Mouse (Mus musculus) cerebellum, adult 11-12 months (tissue): ENCODE measurements around the gene Khsrp.
A peak's percentile ranks its signal among the peaks of the same experiment; 100 is the strongest.

Experiments used
- DNase-seq: peaks from one replicate; pipeline ENCODE4 v3.0.0; 2022

Khsrp gene

DNA sequence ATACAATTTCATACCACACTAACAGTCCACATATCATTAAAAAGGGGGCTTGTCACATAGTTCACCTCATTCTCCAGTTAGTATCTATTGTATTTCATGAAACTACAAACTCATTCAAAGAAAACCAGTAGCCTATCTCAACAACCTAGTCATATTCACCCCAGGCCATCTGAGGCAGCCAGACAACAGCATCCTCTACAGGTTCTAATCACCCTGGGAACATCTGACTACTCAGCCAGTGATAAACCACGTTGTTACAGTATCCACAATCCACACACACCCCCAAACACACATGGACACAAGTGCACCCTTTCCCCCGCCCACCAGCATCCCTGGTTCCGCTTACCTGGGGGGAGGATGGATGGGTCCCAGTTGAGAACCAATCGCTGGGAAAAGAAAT is 3.9 kb downstream of the Khsrp start:
- DNase-seq = no peak

DNA sequence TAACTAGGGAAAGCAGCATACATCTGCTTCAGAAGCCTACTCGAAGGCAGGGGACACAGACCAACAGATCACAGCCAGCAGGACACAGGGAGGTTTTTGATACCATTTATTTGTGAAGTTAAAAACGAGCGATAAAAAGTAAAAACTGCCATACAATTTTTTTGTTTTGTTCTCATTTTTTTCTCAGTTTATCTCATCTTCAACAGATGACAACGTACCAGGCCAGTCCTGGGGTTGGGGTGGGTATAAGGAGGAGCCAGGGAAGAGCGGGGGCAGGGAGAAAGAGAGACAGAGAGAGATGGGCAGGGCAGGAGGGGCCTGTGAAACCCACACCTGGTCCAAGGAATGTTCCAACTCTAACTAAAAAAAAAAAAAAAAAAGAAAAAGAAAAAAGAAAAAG is 10.4 kb downstream of the Khsrp start:
- no peak for DNase-seq

DNA sequence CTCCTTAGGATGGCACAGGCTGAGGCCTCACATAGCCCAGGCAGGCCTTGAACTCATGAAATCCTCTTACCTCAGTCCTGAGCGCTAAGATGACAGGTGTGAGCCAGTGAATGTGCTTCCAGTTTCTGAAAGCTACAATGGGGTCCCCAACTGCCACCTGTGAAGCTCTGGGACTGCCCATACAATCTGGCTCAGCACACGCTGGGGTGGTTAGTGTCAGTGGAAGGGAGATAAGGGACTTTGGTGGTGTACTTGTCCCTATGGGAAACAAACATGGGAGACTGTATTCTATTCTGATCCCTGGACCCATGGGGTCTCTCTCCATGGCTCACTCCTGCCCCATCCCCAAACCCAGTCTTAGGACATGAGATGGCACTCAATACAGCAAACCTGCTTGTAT is 11.6 kb downstream of the Khsrp start:
- no peak for DNase-seq

DNA sequence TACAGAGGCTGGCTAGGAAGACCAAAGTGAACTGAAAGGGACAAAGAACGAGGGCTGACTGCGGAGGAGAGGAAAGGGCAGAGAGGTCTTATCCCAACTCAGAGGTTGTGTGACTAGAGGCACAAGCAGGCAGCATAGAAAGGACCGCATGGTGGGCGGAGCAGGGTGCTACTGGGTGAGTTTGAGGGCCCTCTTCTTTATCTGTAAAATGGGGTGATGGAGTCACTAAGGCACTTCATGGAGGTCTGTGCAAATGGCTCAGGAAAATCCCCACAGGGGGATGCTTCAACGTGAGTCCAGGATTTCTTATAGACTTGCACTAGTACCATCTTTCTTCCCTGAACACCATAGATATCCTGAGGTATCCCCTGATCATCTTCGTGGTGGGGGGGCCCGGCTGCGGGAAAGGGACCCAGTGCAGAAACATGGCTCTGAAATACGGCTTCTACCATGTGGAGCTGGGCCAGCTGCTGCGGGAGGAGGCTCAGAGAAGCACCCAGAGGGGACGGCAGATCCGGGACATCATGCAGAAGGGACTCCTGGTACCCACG is 19.0 kb downstream of the Khsrp start:
- peak; percentile 72 for DNase-seq

DNA sequence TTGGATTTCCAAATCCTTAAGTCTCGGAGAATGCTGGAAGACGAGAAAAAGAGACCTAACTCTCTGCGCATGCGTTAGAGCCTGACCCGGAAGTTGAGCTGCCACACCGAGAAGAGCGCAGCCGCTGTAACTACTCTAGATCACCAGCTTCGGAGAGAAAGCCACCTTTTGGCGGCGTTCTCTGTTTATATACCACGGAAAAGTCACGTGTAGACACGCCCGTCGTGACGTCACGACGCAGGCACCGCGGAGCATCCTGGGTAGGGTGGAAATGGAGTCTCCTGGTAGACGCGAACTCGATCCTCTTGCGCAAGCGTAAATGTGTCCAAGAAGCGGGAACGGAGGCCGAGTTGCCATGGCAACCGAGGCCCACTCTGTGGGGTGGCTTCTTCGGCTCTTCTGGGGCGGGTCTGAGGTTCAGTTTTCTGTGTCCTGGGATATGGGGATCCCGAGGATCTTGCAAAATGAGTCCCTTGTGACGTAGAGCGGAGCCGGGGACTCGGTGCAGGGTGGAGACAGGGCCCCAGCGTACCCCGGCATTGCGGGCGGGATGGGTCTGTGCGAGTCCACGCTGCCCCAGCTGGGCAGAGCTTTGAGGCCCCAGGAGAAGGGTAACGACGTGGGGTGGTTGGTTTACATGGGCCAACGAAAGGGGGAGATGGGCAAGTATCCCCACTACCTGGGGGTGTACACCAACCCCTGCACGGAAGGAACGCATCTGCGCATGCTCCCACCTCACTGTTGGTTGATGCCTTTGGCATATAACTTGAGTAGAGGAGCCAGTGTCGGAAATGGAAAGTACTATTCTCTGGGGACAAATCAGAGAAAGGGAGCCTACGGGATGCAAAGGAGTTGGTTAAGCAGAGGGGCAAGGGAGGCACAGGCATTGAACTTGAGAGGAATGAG is 19.8 kb downstream of the Khsrp start, which contains the start of the genes Gtf2f1 and Gm17949:
Gtf2f1 (minus strand) TSS at position 53 of the 906 bp plus-strand sequence.
Gm17949 (plus strand) TSS at position 234 of the 906 bp plus-strand sequence.
- peak; percentile 95 for DNase-seq

DNA sequence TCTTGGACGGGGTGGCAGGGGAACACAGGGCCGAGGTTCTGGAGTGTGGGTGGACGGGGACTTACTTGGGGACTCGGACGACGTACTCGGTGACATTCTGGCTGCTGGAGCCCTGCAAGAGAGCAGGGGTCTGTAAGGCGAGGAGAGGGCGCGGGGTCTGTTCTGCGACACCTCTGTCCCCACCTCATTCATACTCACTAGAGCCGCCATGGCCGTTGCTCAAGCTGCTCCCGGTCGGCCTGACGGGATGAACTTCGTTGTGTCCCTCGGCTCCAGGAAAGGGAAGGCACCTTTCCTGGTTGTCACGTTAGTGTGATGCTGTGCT is 20.4 kb downstream of the Khsrp start:
- no peak for DNase-seq

DNA sequence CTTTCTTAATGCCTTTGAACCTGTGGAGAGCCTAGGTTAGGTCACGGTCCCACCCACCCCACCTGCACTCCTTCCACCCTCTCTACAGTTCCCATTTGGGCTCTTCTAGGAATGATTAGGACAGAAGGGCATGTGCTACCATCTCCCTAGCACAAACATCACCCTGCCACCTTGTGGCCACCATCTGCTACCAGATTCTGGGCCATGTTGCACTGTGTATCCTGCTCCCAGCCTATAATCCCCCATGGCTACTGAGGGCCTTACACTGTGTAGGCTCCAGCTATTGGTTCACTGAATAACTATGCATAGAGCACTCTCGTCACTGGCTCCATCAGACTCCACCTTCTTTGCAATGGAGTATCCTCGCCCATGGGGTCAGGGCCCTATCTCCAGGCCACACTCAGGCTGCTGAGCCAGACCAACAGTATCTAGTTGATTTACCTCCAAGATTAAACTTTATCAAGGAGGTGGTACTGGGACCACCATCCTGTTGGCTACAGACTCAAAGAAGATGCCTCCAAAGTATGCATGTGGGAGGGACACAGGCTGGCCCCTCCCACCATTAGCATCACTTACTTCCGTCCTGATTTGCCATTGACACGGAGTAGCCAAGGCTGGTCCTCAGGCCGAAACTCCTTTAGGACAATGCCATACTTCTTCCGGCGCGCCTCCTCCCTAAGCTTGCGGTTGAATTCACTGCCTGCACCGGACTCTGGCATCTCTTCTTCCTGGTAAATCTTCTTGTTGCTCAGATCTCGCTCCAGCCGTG is 24.0 kb downstream of the Khsrp start:
- no peak for DNase-seq

DNA sequence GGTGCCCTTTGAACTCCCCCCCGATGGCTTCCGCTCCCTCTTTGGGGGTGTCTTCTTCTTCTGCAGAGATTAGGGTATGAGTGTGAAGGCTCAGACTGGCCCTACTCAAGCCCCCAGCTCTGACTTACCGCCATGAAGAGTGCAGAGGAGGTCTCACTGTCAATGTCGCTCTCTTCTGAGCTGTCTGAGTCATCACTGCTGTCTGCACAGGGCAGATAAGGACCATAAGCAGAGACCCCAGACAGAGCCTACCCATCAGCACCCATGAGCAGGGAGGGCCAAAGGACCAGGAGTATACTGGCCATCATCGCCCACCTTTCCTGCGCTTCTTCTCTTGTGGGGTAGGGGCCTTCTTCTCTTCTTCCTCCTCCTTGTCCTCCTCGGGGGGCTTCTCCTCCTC is 27.3 kb downstream of the Khsrp start:
- no peak for DNase-seq

DNA sequence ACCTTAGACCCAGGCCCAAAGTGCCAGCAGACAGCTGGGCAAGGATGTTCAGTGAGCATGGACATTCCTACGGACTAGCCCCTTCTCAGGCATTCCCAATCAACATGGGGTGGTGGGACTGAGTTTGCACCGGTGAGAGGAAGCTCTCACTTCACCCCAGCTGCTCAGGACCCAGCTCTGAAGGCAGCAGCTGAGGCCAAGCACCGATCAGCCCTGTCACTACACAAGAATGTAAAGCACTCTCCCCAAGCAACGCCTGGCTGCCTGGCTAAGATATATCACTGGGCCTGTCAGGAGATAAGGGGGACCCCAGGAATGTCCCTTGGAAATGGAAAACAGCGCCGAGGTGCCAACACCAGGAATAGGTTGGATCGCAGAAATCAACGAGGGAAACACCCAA is 30.1 kb downstream of the Khsrp start:
- DNase-seq = no peak

DNA sequence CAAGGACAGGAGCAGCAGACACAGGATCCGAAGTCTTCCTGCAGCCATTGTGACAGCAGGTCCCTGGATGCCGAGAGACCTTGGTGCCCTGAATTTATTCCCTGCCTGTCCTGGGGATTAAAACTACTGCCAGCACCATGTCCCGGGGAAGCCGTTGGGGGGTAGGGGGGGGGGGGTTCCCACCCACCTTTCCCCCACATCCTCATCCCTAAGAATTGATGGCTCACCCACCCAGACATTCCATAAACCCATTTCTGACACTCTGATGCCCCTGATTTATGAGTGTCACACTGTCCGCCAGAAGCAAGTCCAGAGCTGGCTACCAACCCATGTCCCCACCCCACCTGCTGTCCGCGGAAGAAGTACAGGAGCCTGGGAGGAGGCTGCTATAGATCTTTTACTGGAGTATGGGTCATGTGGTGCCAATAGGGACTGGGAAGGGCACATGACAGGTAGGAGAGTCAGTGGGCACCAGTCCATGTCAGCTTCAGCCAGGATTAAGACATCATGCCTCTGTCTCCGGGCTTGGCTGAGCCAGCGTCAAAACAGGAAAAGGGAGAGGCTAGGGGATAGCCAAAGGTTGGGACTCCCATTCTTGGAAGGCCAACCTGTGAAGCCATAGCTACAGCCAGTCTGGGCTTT is 31.2 kb downstream of the Khsrp start, which contains the start of gene Pspn:
Pspn (minus strand) TSS at position 51 of the 642 bp plus-strand sequence.
- DNase-seq = no peak

DNA sequence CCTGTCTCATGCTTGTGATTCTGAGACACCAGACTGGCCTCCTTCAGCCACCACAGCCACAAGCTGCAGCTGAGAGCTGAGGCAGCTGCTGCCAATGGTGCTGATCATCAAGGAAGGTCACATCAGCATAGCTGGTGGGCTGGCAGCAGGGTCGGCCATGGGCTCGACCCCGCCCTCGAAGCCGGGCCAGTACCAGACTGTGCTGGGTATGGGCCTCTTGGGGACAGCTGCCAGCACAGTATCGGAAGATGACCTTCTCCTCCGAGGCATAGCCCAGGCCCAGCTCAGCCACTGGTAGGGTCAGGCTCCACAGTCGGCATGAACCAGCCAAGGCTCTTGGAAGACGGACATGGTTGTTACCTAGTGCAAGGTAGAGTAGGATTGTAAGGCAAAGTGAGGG is 31.9 kb downstream of the Khsrp start:
- no peak for DNase-seq

DNA sequence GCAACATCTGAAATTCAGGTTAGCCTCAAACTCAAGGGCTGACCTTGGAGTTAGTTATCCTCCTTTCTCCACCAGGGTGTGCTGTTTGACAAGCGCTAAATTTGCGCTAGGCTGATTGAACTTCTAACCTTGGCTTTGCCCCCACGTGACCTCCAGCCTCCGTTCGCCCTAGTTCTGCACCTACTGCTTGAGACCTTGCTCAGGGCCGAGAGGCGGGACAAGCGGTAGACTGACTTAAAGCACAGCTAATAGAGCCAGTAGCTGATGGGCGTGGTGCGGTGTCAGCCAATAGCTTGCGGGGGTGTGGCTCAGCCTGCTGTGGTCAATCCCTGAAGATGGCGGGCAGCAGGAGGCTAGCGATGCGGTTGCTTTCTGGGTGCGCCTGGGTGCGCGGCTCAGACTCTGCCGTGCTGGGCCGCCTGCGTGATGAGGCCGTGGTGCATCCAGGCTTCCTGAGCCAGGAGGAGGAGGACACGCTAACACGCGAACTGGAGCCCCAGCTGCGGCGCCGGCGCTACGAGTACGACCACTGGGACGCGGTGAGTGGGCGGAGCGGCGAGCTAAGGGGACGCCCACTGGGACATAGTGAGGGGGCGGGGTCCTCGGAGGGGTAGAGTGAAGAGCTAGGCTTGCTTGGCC is 34.2 kb downstream of the Khsrp start, which contains the start of gene Alkbh7:
Alkbh7 (plus strand) TSS at position 311 of the 639 bp plus-strand sequence.
- DNase-seq = peak; percentile 97

DNA sequence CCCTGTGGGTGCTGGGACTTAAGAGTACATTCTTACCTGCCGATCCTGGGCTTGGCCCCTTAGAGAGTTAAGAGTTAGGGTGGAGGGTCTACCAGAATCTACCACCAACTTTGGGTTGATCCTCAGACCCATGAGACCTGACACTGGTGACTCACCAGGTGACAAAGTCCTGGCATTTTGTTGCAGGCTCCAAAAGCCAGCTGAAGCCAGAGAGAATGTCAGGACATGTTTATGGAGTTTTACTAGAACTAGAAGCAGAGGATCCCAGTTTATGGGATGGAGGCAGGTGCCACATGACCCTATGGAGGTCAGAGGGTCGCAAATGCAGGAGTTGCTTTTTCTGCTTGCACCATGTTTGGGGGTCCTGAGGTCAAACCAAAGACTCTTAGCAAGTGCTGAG is 34.8 kb downstream of the Khsrp start:
- DNase-seq = no peak

DNA sequence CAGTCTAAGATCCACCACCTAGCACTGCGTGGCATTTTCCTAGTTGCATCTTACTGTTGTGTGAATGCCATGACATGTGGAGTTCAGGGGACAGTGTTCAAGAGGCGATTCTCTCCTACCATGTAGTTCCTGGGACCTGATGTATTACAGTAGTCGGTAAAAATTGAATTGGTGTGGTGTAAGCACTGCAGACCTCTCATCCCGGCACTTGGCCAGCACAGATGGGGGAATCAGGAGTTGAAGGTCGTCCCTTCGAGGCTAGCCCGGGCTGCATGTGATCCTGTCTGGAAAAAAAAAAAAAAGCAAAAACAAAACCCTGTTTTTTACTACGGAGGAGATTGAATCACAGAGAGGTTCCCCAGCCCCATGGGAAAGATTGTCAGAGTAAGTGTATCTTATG is 36.3 kb downstream of the Khsrp start:
- DNase-seq = no peak

DNA sequence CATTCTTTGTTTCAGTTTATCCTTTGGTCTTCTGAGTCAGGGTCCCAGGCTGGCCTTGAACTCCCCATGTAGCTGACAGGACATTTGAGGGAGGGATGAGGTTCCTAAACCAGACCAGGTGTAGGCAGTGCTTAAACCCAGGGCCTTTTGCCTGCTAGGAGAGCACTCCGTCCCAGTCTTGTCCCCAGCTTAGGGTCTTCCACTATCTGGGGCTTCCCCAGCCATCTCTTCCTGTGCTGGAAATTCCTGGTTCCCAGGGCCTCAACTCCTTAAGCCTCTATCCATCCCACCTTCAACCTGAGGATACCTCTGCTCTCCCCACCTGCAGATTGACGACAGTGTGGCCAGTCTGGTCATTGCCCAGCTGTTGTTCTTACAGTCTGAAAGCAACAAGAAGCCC is 40.4 kb downstream of the Khsrp start:
- DNase-seq = peak; percentile 28

DNA sequence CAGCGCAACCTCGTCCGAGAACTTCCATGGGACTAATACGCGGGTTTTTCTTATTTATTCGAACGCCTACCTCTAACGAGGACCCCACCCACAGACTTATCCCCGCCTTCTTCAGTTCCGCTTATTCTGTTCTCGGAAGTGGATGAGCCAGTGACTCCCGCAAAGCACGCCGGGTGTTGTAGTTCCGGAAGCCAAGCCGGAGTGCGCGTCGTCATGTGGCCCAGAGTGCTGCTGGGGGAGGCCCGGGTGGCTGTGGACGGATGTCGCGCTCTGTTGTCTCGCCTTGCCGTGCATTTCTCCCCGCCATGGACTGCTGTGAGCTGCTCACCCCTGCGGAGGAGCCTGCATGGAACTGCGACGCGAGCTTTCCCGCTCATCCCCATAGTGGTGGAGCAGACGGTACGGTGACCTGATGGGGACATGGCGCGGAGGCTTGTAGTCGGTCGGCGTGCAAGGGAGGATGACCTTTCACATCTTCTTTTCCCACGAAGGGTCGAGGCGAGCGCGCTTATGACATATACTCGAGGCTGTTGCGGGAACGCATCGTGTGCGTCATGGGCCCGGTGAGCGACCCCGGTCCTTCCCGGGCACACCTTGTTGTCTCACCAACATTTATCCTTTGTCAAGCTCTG is 41.1 kb downstream of the Khsrp start, which contains the start of gene Clpp:
Clpp (plus strand) TSS at position 191 of the 632 bp plus-strand sequence.
- DNase-seq = peak; percentile 93

DNA sequence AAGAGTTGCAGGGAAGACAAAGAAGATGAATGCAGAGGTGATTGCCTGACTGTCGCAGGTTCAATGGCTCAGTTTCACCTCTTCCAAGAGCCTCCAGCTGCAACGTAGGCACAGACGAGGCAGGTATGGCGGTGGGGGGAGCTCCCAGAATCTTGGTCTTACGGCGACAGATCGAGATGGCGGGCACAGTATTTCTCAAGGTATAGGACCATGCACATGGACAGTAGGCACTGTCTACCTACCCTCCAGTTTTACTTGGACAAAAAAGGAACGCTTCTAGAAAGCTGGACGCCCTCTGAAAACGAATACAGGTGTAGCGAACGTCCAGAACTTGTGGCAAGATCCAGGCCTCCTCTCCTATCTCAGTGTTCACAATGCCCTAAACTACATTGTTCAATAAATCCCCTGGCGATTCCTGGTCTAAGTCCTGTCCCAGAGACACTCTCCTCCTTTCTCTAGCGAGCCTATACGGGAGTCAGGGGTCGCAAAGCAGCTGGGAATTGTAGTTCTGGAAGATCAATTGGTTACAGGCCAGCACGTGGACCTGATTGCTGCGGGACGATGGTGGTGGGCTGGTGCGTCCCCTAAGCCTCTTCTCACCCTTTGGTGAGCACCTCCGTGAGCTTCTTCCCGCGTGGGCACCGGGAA is 41.7 kb downstream of the Khsrp start:
- DNase-seq = peak; percentile 61

DNA sequence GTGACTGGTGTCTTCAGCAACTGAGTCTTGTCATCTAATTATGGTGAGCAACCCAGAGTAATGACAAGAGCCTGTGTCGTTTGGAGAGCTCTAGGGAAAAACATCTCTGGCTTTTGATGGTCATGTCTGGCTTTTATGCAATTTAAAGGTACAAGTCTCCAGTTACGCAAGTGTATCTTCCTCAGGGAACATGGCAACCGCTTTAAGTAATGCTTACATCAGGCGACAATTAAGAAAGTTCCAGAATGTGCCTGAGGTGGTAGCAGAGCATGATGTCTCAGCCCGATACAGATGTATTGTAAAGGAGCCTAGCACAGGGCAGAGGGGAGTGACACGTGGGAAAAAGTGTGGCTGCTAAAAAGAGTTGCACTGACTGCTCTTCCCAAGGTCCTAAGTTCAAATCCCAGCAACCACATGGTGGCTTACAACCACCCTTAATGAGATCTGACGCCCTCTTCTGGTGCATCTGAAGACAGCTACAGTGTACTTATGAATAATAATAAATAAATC is 42.3 kb downstream of the Khsrp start:
- DNase-seq = peak; percentile 50

DNA sequence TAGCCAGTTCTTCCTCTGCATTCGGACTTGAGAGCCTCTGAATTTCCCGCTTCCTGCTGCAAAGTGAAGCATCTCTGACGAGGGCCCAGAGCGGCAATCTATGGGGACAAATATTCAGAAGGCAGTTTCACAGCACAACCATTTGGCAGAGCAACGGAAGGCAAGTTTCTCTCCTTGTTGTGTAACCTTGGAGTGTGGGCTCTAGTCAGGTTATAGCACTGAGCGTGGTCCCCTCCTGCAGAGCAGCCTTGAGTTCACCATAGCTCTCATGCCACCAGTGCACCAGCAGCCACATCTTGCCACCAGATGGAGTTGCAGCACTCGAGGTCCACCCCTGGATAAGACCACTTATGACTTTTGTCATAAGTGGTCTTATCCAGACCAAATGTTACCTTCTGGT is 42.9 kb downstream of the Khsrp start:
- peak; percentile 40 for DNase-seq

DNA sequence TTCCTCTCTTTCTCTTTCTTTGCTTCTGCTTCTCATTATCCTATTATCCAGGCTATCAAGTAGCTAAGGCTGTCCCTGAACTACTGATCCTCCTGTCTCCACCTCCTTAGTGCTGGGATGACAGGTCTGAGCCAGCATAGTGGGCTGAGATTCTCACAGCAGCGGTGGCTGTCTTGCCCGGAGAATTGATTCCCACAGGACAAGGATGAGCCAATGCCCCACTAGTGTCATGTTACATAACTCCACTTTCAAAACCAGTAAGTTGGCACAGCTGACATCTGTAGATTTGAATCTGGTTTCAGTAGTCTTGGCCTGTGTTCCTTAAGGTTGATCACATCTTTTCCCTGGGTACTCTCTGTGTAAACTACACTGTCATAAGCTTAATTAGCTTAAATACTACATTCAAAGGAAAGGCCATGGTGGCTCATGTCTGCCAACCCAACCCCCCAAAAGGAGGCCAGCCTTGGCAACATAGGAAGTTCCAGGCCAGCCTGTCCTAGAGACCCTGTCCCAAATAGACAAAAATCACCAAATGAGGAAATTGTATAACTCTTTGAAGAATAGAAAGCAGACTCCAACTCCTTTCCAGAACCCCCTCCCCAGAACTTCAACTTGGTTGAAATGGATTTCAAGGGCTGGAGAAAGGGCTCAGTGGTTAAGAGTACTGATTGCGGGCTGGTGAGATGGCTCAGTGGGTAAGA is 45.1 kb downstream of the Khsrp start:
- no peak for DNase-seq

DNA sequence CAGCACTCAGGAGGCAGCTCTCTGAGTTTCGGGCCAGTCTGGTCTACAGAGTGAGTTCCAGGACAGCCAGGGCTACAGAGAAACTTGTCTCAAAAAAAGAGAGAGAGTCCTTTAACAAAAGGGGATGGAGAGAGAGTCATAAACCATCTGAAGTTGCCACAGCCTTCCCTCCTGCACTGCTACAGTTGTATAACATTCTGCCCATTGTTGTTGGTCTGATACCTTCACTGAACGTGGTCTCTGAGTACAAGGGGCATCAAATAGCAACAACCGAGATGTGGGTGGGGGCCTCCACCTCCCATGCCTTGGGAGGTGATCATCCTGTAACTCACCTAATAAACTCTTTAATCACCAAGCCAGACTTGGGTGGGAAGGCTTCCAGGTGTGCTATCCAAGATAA is 45.7 kb downstream of the Khsrp start:
- no peak for DNase-seq
